ENCODE assay signal across 9 mouse cellular contexts in the genomic region with DNA sequence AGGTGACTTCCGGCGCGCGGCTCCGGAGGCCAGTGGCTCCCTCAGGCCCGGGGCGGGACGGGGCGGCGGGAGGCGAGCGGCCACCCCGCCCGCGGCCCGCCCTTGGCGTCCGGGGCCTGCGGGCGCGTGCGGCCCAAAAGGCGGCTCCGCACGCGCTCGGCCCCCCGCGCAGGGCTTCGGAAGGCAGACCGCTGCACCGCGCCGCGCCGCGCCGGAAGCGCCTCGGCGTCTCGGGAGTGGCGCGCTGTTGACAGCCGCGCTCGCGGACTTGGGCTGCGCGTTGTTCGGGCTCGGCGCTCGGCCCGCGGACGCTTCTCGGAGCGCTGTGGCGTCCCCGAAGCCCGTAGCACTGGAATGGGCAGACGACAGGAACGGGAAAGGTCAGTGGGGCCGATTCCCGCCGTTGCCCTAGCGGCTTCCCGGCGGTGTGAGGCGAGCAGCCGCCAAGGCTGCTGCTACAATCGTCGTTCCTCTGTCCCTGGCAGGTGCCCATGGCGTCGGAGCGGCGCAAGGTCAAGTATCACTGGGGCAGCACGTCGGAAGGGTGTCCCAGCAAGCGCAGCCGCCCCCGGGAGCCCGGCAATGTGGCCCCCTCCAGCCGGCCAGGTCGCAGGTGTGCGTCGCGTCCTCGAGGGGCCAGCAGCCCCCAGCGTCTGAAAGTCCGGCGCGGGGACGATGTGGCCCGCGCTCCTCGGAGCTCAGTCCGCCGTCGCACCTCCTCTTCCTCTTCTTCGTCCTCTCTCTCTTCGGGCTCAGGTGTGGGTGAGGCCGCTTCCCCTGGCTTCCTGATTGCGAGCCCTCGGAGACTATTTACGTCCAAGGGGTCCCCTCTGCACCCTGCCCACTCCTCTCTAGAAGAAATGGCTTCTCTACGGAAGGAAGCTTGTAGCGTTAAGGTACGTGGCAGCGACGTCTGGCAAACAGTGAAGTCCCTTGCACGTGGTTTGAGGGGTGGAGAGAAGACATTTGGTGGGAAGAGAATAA. TPM values are rescaled to one million over a fixed set of nuclear protein-coding genes. Genes with fewer than 3 reads are reported as not detected.
DNase-seq lines count a peak whose midpoint lies in the region; ATAC-seq and TF ChIP-seq lines count a peak whose summit lies in the region.
"Had no signal": no experiment of that assay in that cellular context is flagged by ENCODE, and none has a peak within 500 bp of the region (broad histone marks: within the 10 kb centered on the region; RNA-seq: fewer than 3 reads in every experiment).

No protein-coding gene starts in this region.

- H3K27ac ChIP-seq in hindbrain, embryonic 11.5 days (ENCODE audit: low read depth, low read length): peak overlapping the region; percentile 81
- H3K27ac ChIP-seq in liver, adult 2 months (replicated peaks; ENCODE audit: insufficient read depth, low read depth, low read length): peak overlapping the region; percentile 90

- H3K36me3 ChIP-seq in erythroblast, embryonic 14.5 days (ENCODE audit: control insufficient read depth): peaks cover 78% of the 10 kb centered on the region
- no peaks in the 10 kb centered on the region for H3K36me3 ChIP-seq in hindbrain, embryonic 11.5 days (ENCODE audit: control insufficient read depth, insufficient read depth, low read length)
- peaks cover 28% of the 10 kb centered on the region for H3K36me3 ChIP-seq in liver, adult 2 months (ENCODE audit: control insufficient read depth, insufficient read depth, low read length)

- no peak; the same call in none of the 2 replicates for ATAC-seq in hindbrain, embryonic 11.5 days (ENCODE audit: low FRiP score)

- under 1% methylated on average over 95 of the region's 113 CpGs for WGBS in hindbrain, embryonic 11.5 days
- WGBS in liver, adult 2 months: under 1% methylated on average over 107 of the region's 113 CpGs

- no peaks in the 10 kb centered on the region for H3K9me3 ChIP-seq in erythroblast, embryonic 14.5 days (ENCODE audit: control insufficient read depth, low read length)
- H3K9me3 ChIP-seq in hindbrain, embryonic 11.5 days (ENCODE audit: control insufficient read depth, low read length): no peaks in the 10 kb centered on the region

- DNase-seq in kidney, adult 11 months: peak; percentile 46
- no peak for DNase-seq in kidney, adult 18-20 months
- DNase-seq in adrenal gland, adult 2 months: peak; percentile 69
- DNase-seq in hindbrain, embryonic 11.5 days (ENCODE audit: low spot score): peak; percentile 36
- DNase-seq in liver, adult 2 months (ENCODE audit: extremely low read depth, low read depth, low spot score): no peak
- DNase-seq in neural tube, embryonic 10.5 days (ENCODE audit: extremely low spot score, low spot score): peak; percentile 59
- DNase-seq in thymus, postnatal 36 days: peak; percentile 28 to 58

- H3K27me3 ChIP-seq in erythroblast, embryonic 14.5 days (ENCODE audit: control insufficient read depth): no peaks in the 10 kb centered on the region
- no peaks in the 10 kb centered on the region for H3K27me3 ChIP-seq in hindbrain, embryonic 11.5 days (ENCODE audit: control insufficient read depth, insufficient read depth, low read length)
- no peaks in the 10 kb centered on the region for H3K27me3 ChIP-seq in liver, adult 2 months (ENCODE audit: control insufficient read depth, insufficient read depth, low read length)

- H3K79me2 ChIP-seq in liver, adult 2 months (ENCODE audit: control insufficient read depth, insufficient read depth, low read length): peaks cover 20% of the 10 kb centered on the region; the same call in 1 of the 2 replicates

- no peak for TF ChIP-seq CTCF in liver, adult 2 months (IDR thresholded peaks at IDR 0.05; ENCODE audit: low read depth, low read length)

- peak overlapping the region; percentile 99 for H3K4me2 ChIP-seq in hindbrain, embryonic 11.5 days (replicated peaks; ENCODE audit: low read depth, low read length)

- TF ChIP-seq POLR2A in liver, adult 2 months (IDR thresholded peaks at IDR 0.05; ENCODE audit: extremely low read depth, insufficient read depth, low read length): no peak

- H3K4me1 ChIP-seq in erythroblast, embryonic 14.5 days (ENCODE audit: control insufficient read depth): peaks cover 79% of the 10 kb centered on the region
- H3K4me1 ChIP-seq in hindbrain, embryonic 11.5 days (replicated peaks; ENCODE audit: control insufficient read depth, insufficient read depth, low read length): peaks cover 4% of the 10 kb centered on the region
- H3K4me1 ChIP-seq in liver, adult 2 months (ENCODE audit: control insufficient read depth, insufficient read depth, low read length): peaks cover 6% of the 10 kb centered on the region; the same call in 1 of the 2 replicates

- H3K9ac ChIP-seq in hindbrain, embryonic 11.5 days (ENCODE audit: low read depth, low read length): peak overlapping the region; percentile 82
- peak overlapping the region; percentile 94 for H3K9ac ChIP-seq in liver, adult 2 months (ENCODE audit: low read depth, low read length)

- peak overlapping the region; percentile 73 for H3K4me3 ChIP-seq in erythroblast, embryonic 14.5 days (replicated peaks)
- peak overlapping the region; percentile 85 for H3K4me3 ChIP-seq in hindbrain, embryonic 11.5 days (ENCODE audit: low read depth, low read length)
- peak overlapping the region; percentile 98 for H3K4me3 ChIP-seq in liver, adult 2 months (ENCODE audit: insufficient read depth, low read depth, low read length)

RNA-seq across cellular contexts. Expression of gene Tatdn2, which starts 0.7 kb away (rescaled TPM):
- 10 to 100 TPM; 44.7 to 56.3 TPM for total RNA-seq in adrenal gland, adult 2 months (2021)
- polyA plus RNA-seq in adrenal gland, adult 2 months (2012; rRNA removed): 16.3 and 19.0 TPM in 2 replicates
- polyA plus RNA-seq in erythroblast, embryonic 14.5 days (2012): 2.5 and 3.3 TPM in 2 replicates
- polyA plus RNA-seq in hindbrain, embryonic 11.5 days (2014; fragmentation: Nextera tagmentation; extraction: Ambion mirVana): 1.1 and 1.2 TPM in 2 replicates
- total RNA-seq in liver, adult 2 months (2014; rRNA removed): 15.0 and 19.9 TPM in 2 replicates
- 15.6 and 16.7 TPM in 2 replicates for polyA plus RNA-seq in liver, adult 2 months (2012; rRNA removed)

RNA-seq across cellular contexts. Expression of gene Ghrl, which starts 22.2 kb away (rescaled TPM):
- not detected for total RNA-seq in adrenal gland, adult 2 months (2021)
- 0.35 TPM in 1 of 2 replicates, not detected in the other for polyA plus RNA-seq in adrenal gland, adult 2 months (2012; rRNA removed)
- not detected in 2 replicates for polyA plus RNA-seq in erythroblast, embryonic 14.5 days (2012)
- polyA plus RNA-seq in hindbrain, embryonic 11.5 days (2014; fragmentation: Nextera tagmentation; extraction: Ambion mirVana): 0.46 and 0.51 TPM in 2 replicates
- total RNA-seq in liver, adult 2 months (2014; rRNA removed): not detected in 2 replicates
- polyA plus RNA-seq in liver, adult 2 months (2012; rRNA removed): not detected in 2 replicates
- total RNA-seq: left cerebral cortex, postnatal 36 days had no signal

RNA-seq across cellular contexts. Expression of gene Sec13, which starts 43.0 kb away (rescaled TPM):
- total RNA-seq in adrenal gland, adult 2 months (2021): 100 to 1,000 TPM; 106 to 127 TPM
- 68.8 and 83.0 TPM in 2 replicates for polyA plus RNA-seq in adrenal gland, adult 2 months (2012; rRNA removed)
- 2.9 and 4.5 TPM in 2 replicates for polyA plus RNA-seq in erythroblast, embryonic 14.5 days (2012)
- polyA plus RNA-seq in hindbrain, embryonic 11.5 days (2014; fragmentation: Nextera tagmentation; extraction: Ambion mirVana): 273 and 287 TPM in 2 replicates
- 98.7 and 108 TPM in 2 replicates for total RNA-seq in liver, adult 2 months (2014; rRNA removed)
- polyA plus RNA-seq in liver, adult 2 months (2012; rRNA removed): 86.2 and 88.2 TPM in 2 replicates

RNA-seq across cellular contexts. Expression of gene Irak2, which starts 59.2 kb away (rescaled TPM):
- total RNA-seq in adrenal gland, adult 2 months (2021): 10 to 100 TPM; 22.4 to 23.6 TPM
- polyA plus RNA-seq in adrenal gland, adult 2 months (2012; rRNA removed): 17.4 and 20.0 TPM in 2 replicates
- 13.6 and 15.2 TPM in 2 replicates for polyA plus RNA-seq in erythroblast, embryonic 14.5 days (2012)
- polyA plus RNA-seq in hindbrain, embryonic 11.5 days (2014; fragmentation: Nextera tagmentation; extraction: Ambion mirVana): 1.6 and 1.9 TPM in 2 replicates
- total RNA-seq in liver, adult 2 months (2014; rRNA removed): 18.2 and 20.7 TPM in 2 replicates
- polyA plus RNA-seq in liver, adult 2 months (2012; rRNA removed): 30.8 and 36.1 TPM in 2 replicates

Comparison
In these comparisons a context has a peak if more than half of its experiments do, and no peak if none do; other contexts are left out.
1. DNase-seq: peak in kidney, adult 11 months (single experiment), adrenal gland, adult 2 months (single experiment), hindbrain, embryonic 11.5 days (single experiment), neural tube, embryonic 10.5 days (single experiment) and thymus, postnatal 36 days (2 of 2); none in kidney, adult 18-20 months (single experiment) and liver, adult 2 months (single experiment).
2. RNA of gene Sec13, which starts 43.0 kb away (polyA plus RNA-seq): 273 to 287 TPM in hindbrain, embryonic 11.5 days, 86.2 to 88.2 TPM in liver, adult 2 months and 68.8 to 83.0 TPM in adrenal gland, adult 2 months; 2.9 to 4.5 TPM in erythroblast, embryonic 14.5 days; every median in the first group is over 10 times any median in the second.
3. Peak in every context shown above with its lines, with median percentiles within 50 percentile points of each other: H3K4me3 ChIP-seq.